Mouse (Mus musculus) bone marrow, adult 2 months (tissue): ENCODE results near the gene Dnaja3. TPM values are rescaled to one million over a fixed set of nuclear protein-coding genes. Genes with fewer than 3 reads are reported as not detected.

Experiments
- H3K27ac ChIP-seq: fragments of 200-500 bp; 2 replicates; pipeline ENCODE4 v1.5.1; 2012; ENCODE audit warnings: low read depth, mild to moderate bottlenecking, control low read depth, inconsistent platforms, low read length; ENCODE audit not compliant: control insufficient read depth, poor library complexity, insufficient read depth
- H3K4me1 ChIP-seq: fragments of 200-500 bp; 2 replicates; pipeline ENCODE4 v1.6.1; 2011; ENCODE audit warnings: low read length; ENCODE audit not compliant: control insufficient read depth, insufficient read depth
- H3K4me3 ChIP-seq: fragments of 200-500 bp; replicated peaks from 2 replicates; pipeline ENCODE3; 2011; ENCODE audit warnings: mild to moderate bottlenecking, low read depth, low read length, control low read depth; ENCODE audit not compliant: control insufficient read depth
- CTCF ChIP-seq: fragments of 200-500 bp; IDR thresholded peaks from 2 replicates; pipeline ENCODE4 v1.5.1; 2011; ENCODE audit warnings: low read length, control low read depth; ENCODE audit not compliant: control insufficient read depth, insufficient read depth
- POLR2A ChIP-seq: fragments of 200-500 bp; IDR thresholded peaks from 2 replicates; pipeline ENCODE4 v1.6.1; 2011; ENCODE audit warnings: low read depth, mild to moderate bottlenecking, control low read depth, low read length, borderline replicate concordance; ENCODE audit not compliant: control insufficient read depth
- WGBS: fragments of 180-500 bp; shearing (Covaris S2); methylation state at CpG from one replicate; pipeline ENCODE4 v1.1.7; 2018; 5-methylcytosine and 5-hydroxymethylcytosine counted together
- polyA plus RNA-seq: library from polyadenylated mRNA; stranded (reverse); fragments of >200 nt; gene quantifications from 2 replicates; pipeline ENCODE4 v1.2.4, GENCODE M21; 2011; ENCODE audit warnings: low replicate concordance; ENCODE audit not compliant: missing spikeins, insufficient read depth, insufficient read length

Gene Dnaja3
- polyA plus RNA-seq, 1 experiment: 11.7 TPM

GRCm38 (mm10) chr16:4656571-4657081, 16.8 kb downstream of the Dnaja3 start:
- 77% methylated on average over 9 of the region's 9 CpGs for WGBS
- Histone ChIP-seq H3K4me1 (no peaks in the 10 kb centered on the region), H3K27ac (no peak overlapping the region; the same call in 1 of the 2 replicates), H3K4me3 (no peak overlapping the region)
- TF ChIP-seq CTCF (no peak), POLR2A (no peak)

GRCm38 (mm10) chr16:4658781-4659245, 19.0 kb downstream of the Dnaja3 start:
- Histone ChIP-seq H3K4me1 (no peaks in the 10 kb centered on the region), H3K4me3 (no peak overlapping the region), H3K27ac (no peak overlapping the region)
- 36% methylated on average over 11 of the region's 11 CpGs for WGBS
- no peak for TF ChIP-seq CTCF

GRCm38 (mm10) chr16:4659326-4659725, 19.5 kb downstream of the Dnaja3 start:
- H3K4me1 ChIP-seq: no peaks in the 10 kb centered on the region
- WGBS: 59% methylated on average over 2 of the region's 2 CpGs
- TF ChIP-seq POLR2A (no peak), CTCF (no peak)
- no peak overlapping the region for H3K27ac ChIP-seq
- H3K4me3 ChIP-seq: no peak overlapping the region

- TF ChIP-seq POLR2A (no peak), CTCF (no peak)
- H3K4me1 ChIP-seq: no peaks in the 10 kb centered on the region
- no peak overlapping the region for H3K4me3 ChIP-seq
- WGBS: 88% methylated on average over 2 of the region's 2 CpGs
- H3K27ac ChIP-seq: no peak overlapping the region
Measured at GRCm38 (mm10) chr16:4661605-4662004, 21.8 kb downstream of the Dnaja3 start.

GRCm38 (mm10) chr16:4663806-4664205, 24.0 kb downstream of the Dnaja3 start:
- TF ChIP-seq POLR2A (no peak), CTCF (no peak)
- Histone ChIP-seq H3K27ac (no peak overlapping the region), H3K4me1 (no peaks in the 10 kb centered on the region), H3K4me3 (no peak overlapping the region)
- WGBS: 72% methylated on average over 2 of the region's 2 CpGs

GRCm38 (mm10) chr16:4665726-4666125, 25.9 kb downstream of the Dnaja3 start:
- H3K4me3 ChIP-seq: no peak overlapping the region
- TF ChIP-seq POLR2A: no peak
- no peak for TF ChIP-seq CTCF
- no peaks in the 10 kb centered on the region for H3K4me1 ChIP-seq
- 80% methylated on average over 2 of the region's 2 CpGs for WGBS
- H3K27ac ChIP-seq: no peak overlapping the region

GRCm38 (mm10) chr16:4667190-4667808, 27.5 kb downstream of the Dnaja3 start:
- TF ChIP-seq POLR2A: no peak
- peak; percentile 86 for TF ChIP-seq CTCF
- WGBS: 38% methylated on average over 3 of the region's 3 CpGs

GRCm38 (mm10) chr16:4670317-4670716, 30.5 kb downstream of the Dnaja3 start:
- TF ChIP-seq CTCF (no peak), POLR2A (no peak)

More at GRCm38 (mm10) chr16:4667190-4667808, 27.5 kb downstream of the Dnaja3 start:
- no peak overlapping the region for H3K27ac ChIP-seq
- H3K4me3 ChIP-seq: no peak overlapping the region
- no peaks in the 10 kb centered on the region for H3K4me1 ChIP-seq

More at GRCm38 (mm10) chr16:4670317-4670716, 30.5 kb downstream of the Dnaja3 start:
- 81% methylated on average over 5 of the region's 5 CpGs for WGBS
- no peak overlapping the region for H3K4me3 ChIP-seq
- H3K27ac ChIP-seq: no peak overlapping the region
- peaks cover 8% of the 10 kb centered on the region for H3K4me1 ChIP-seq
